Mouse (Mus musculus) neutrophil, adult 5-6 weeks (primary cell): ENCODE data around the gene Rock2. TPM values are rescaled to one million over a fixed set of nuclear protein-coding genes. Genes with fewer than 3 reads are reported as not detected.
"Not testable (repeated sequence)": the region's sequence is repeated elsewhere in the genome, so short reads cannot be mapped to it uniquely, and the experiment has no call there.

Experiments
- ATAC-seq: fragments of 151-379, 151-347 bp; 2 replicates; pipeline ENCODE4 v1.8.0; 2017; ENCODE audit warnings: mild to moderate bottlenecking, moderate TSS enrichment; ENCODE audit not compliant: insufficient number of reproducible peaks, poor library complexity, low FRiP score, severe bottlenecking; ENCODE audit errors: extremely low read depth
- total RNA-seq: library from RNA; stranded (forward); fragments of 200-1000 nt; gene quantifications from 2 replicates; pipeline ENCODE4 v1.2.3, GENCODE M21; 2017

Gene Rock2
- total RNA-seq, 1 experiment from 2014 or later, result 123 TPM

GRCm38 (mm10) chr12:16966811-16967210 lies 72.1 kb downstream of the Rock2 start:
- ATAC-seq, result no peak

- ATAC-seq, result no peak
Measured at GRCm38 (mm10) chr12:16977120-16977519, 82.4 kb downstream of the Rock2 start.

- ATAC-seq, result 0 out of 2 replicates have a peak, but pooled peaks have one; percentile 33
Measured at GRCm38 (mm10) chr12:16985778-16986177, 91.1 kb downstream of the Rock2 start.

GRCm38 (mm10) chr12:16991376-16991775 lies 96.7 kb downstream of the Rock2 start:
- no peak for ATAC-seq

GRCm38 (mm10) chr12:16992355-16992754 lies 97.7 kb downstream of the Rock2 start:
- ATAC-seq, result no peak

GRCm38 (mm10) chr12:16994291-16994690 lies 99.6 kb downstream of the Rock2 start:
- no peak for ATAC-seq

- no peak for ATAC-seq
Measured at GRCm38 (mm10) chr12:16996281-16996680, 101.6 kb downstream of the Rock2 start.

GRCm38 (mm10) chr12:16996886-16997462 lies 102.3 kb downstream of the Rock2 start:
- peak; percentile 18; the same call in 1 of the 2 replicates for ATAC-seq

- no peak for ATAC-seq
Measured at GRCm38 (mm10) chr12:16999146-16999545, 104.5 kb downstream of the Rock2 start.

GRCm38 (mm10) chr12:16999739-17000497 lies 105.2 kb downstream of the Rock2 start, which contains the start of gene Pqlc3:
TSS of gene Pqlc3 (minus strand) at chr12:17000408.
- ATAC-seq, result peak; percentile 87

GRCm38 (mm10) chr12:17000628-17001027 lies 105.9 kb downstream of the Rock2 start:
- peak; percentile 49 for ATAC-seq

GRCm38 (mm10) chr12:17001211-17001610 lies 106.5 kb downstream of the Rock2 start:
- no peak for ATAC-seq

GRCm38 (mm10) chr12:17009466-17009865 lies 114.8 kb downstream of the Rock2 start:
- ATAC-seq, result no peak

- peak; percentile 87 for ATAC-seq
Measured at GRCm38 (mm10) chr12:17011100-17011870, 116.6 kb downstream of the Rock2 start, which contains the start of gene 2410004P03Rik. TSS of gene 2410004P03Rik (minus strand) at chr12:17011727.

- ATAC-seq, result no peak
Measured at GRCm38 (mm10) chr12:17012067-17012899, 117.6 kb downstream of the Rock2 start.

- no peak for ATAC-seq
Measured at GRCm38 (mm10) chr12:17015711-17016110, 121.0 kb downstream of the Rock2 start.

GRCm38 (mm10) chr12:17018468-17018867 lies 123.8 kb downstream of the Rock2 start:
- peak; percentile 77 for ATAC-seq

- not testable (repeated sequence) for ATAC-seq
Measured at GRCm38 (mm10) chr12:17021125-17021524, 126.4 kb downstream of the Rock2 start.

GRCm38 (mm10) chr12:17022145-17022544 lies 127.5 kb downstream of the Rock2 start:
- ATAC-seq, result no peak
